Mouse (Mus musculus) hindbrain, embryonic 16.5 days (tissue): ENCODE results near the gene Heatr1. TPM values are rescaled to one million over a fixed set of nuclear protein-coding genes. Genes with fewer than 3 reads are reported as not detected.
A peak's percentile ranks its signal among the peaks of the same experiment; 100 is the strongest.

ENCODE experiments used
- ATAC-seq: fragments of 200-750 bp; cut with Nextera tagmentation; 2 replicates; pipeline ENCODE4 v1.8.0; 2017; ENCODE audit warnings: moderate TSS enrichment, moderate library complexity
- H3K27ac ChIP-seq: fragments of 300-500 bp; sonication (generic); 2 replicates; pipeline ENCODE4 v1.5.1; 2014; ENCODE audit warnings: low read depth, mild to moderate bottlenecking, control low read depth, low read length, moderate library complexity
- H3K27me3 ChIP-seq: fragments of 300-500 bp; sonication (generic); replicated peaks from 2 replicates; pipeline ENCODE4 v1.6.1; 2014; ENCODE audit warnings: low read length; ENCODE audit not compliant: control insufficient read depth, insufficient read depth
- H3K36me3 ChIP-seq: fragments of 300-500 bp; sonication (generic); 2 replicates; pipeline ENCODE4 v1.6.1; 2014; ENCODE audit warnings: mild to moderate bottlenecking, low read length, moderate library complexity, mixed read lengths; ENCODE audit not compliant: control insufficient read depth, insufficient read depth
- H3K4me1 ChIP-seq: fragments of 300-500 bp; sonication (generic); 2 replicates; pipeline ENCODE4 v1.6.1; 2014; ENCODE audit warnings: low read depth, low read length; ENCODE audit not compliant: control insufficient read depth, insufficient read depth
- H3K4me2 ChIP-seq: fragments of 300-500 bp; sonication (generic); 2 replicates; pipeline ENCODE4 v1.6.1; 2014; ENCODE audit warnings: mild to moderate bottlenecking, low read length, control low read depth, moderate library complexity
- H3K4me3 ChIP-seq: fragments of 300-500 bp; sonication (generic); 2 replicates; pipeline ENCODE4 v1.5.1; 2014; ENCODE audit warnings: mild to moderate bottlenecking, low read length, control low read depth, moderate library complexity
- H3K9ac ChIP-seq: fragments of 300-500 bp; sonication (generic); 2 replicates; pipeline ENCODE4 v1.6.1; 2014; ENCODE audit warnings: low read depth, mild to moderate bottlenecking, control low read depth, low read length, moderate library complexity
- H3K9me3 ChIP-seq: fragments of 300-500 bp; sonication (generic); 2 replicates; pipeline ENCODE4 v1.6.1; 2014; ENCODE audit warnings: mild to moderate bottlenecking, low read length, moderate library complexity; ENCODE audit not compliant: control insufficient read depth
- WGBS: fragments of 180-500 bp; shearing (Covaris S2); extraction: QIAGEN DNeasy Blood & Tissue Kit; methylation state at CpG from one replicate; pipeline ENCODE4 v1.1.7; 2014; 5-methylcytosine and 5-hydroxymethylcytosine counted together
- polyA plus RNA-seq: library from polyadenylated mRNA; unstranded; fragments of >200 nt; fragmentation: Nextera tagmentation; extraction: Ambion mirVana; gene quantifications from 2 replicates; pipeline ENCODE4 v1.2.1, GENCODE M21; 2015

Gene Heatr1
- polyA plus RNA-seq, 1 experiment from 2014 or later: 10.5 TPM

DNA sequence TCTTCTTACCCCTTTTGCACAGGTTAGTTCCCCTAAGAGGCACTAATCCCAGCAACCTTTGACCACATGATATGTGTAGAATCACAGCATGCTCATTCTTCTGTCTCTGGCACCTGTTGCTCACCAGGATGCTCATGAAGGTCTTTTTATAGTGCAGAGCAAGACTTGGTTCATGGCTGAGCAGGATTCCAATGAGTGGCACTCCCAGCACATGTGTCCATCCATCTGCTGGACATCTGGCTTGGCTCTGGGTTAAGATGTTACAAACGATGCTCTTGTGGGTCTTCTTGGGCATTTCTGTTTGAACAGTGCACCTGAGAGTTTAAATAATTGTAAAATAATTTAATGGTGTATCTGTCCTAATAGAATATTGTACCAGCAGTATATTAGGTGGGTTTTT is 18.0 kb upstream of the Heatr1 start:
- Histone ChIP-seq H3K4me2 (no peak overlapping the region), H3K4me3 (no peak overlapping the region), H3K27me3 (no peaks in the 10 kb centered on the region), H3K4me1 (no peaks in the 10 kb centered on the region), H3K27ac (no peak overlapping the region), H3K9me3 (no peaks in the 10 kb centered on the region), H3K9ac (no peak overlapping the region), H3K36me3 (no peaks in the 10 kb centered on the region)
- 75% methylated on average over 1 of the region's 1 CpGs for WGBS
- ATAC-seq: no peak

GRCm38 (mm10) chr13:12384796-12385195 is 10.0 kb upstream of the Heatr1 start:
- Histone ChIP-seq H3K4me3 (no peak overlapping the region), H3K27ac (no peak overlapping the region), H3K4me1 (no peaks in the 10 kb centered on the region), H3K9ac (no peak overlapping the region), H3K9me3 (peaks cover 4% of the 10 kb centered on the region; the same call in 1 of the 2 replicates), H3K4me2 (no peak overlapping the region), H3K27me3 (no peaks in the 10 kb centered on the region), H3K36me3 (no peaks in the 10 kb centered on the region)
- no peak for ATAC-seq

DNA sequence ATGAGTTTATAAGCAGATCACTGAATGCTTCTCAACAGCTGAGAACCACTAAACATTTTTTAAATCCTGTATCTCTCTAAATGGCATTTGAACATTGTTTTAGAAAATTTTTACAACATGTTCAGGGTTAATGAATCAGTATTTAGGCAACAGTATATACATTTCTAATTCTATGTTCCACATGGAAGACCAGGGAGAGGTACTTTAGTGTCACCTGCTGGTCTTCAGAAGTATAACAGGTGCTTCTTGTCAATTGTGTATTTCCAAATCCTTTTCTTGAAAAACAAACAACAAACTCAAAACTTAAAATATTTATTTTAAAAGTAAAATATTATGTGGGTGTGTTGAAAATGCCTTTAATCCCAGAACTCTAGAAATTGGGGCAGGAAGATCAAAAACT is 8.5 kb upstream of the Heatr1 start:
- no peak overlapping the region for H3K27ac ChIP-seq
- peak; percentile 45; the same call in 1 of the 2 replicates for ATAC-seq
- H3K36me3 ChIP-seq: no peaks in the 10 kb centered on the region
- peaks cover 4% of the 10 kb centered on the region; the same call in 1 of the 2 replicates for H3K9me3 ChIP-seq
- H3K4me2 ChIP-seq: no peak overlapping the region
- H3K9ac ChIP-seq: no peak overlapping the region
- H3K4me3 ChIP-seq: no peak overlapping the region
- no peaks in the 10 kb centered on the region for H3K27me3 ChIP-seq
- H3K4me1 ChIP-seq: no peaks in the 10 kb centered on the region

DNA sequence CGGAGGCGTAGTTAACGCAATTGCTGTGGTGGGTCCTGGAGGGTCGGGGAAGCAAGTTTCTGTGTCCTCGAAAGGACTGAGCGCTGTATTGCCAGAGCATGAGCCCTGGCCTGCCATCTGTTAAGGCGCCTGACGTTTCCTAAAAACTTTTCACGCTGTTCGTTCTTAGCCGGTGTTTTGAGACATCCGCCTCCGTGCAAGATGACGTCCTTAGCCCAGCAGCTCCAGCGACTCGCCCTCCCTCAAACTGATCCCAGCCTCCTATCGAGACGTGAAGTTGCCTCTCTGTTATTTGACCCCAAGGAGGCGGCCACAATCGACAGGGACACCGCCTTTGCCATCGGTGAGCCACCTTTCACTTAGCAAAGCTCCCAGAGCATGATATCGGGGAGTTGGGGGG is 744 bp downstream of the Heatr1 start:
- Histone ChIP-seq H3K4me3 (peak overlapping the region; percentile 93), H3K4me2 (peak overlapping the region; percentile 98), H3K9me3 (no peaks in the 10 kb centered on the region), H3K36me3 (peaks cover 8% of the 10 kb centered on the region), H3K4me1 (peaks cover 7% of the 10 kb centered on the region), H3K27ac (no peak overlapping the region), H3K27me3 (no peaks in the 10 kb centered on the region), H3K9ac (peak overlapping the region; percentile 69)
- under 1% methylated on average over 23 of the region's 23 CpGs for WGBS
- no peak; the same call in 1 of the 2 replicates for ATAC-seq

DNA sequence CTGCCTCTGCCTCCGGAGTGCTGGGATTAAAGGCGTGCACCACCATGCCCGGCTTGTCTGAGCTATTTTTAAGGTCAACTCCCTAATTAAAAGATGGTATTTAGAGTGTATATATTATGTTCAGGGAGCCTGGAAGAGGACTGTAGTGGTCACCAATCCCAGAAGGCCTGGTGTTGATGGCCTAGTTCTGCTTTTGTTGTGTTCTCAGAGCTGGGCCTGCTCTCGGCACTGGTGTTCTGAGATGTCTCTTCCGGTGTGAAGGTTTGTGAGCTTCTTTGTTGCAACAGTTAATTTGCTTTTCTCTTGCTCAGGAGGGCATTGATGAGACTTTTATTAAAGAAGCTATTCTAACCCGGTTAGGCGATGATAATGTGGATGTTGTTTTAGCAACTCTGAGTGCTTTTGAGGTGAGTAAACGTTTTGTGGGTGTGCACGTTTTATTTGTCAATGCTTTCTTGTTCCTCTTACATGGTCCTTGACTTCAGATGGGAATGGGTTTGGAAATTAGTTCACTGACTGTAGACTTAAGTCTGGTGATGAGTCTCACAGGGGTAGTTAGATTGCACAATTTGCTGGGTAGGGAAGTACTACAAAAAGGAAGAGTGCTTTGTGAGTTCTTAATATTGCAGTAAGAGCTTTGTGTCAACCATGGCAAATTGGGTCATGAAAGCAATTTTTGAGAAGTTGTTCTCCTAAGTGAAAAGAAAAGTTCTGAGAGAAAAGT is 13.7 kb downstream of the Heatr1 start:
- Histone ChIP-seq H3K9me3 (no peaks in the 10 kb centered on the region), H3K4me3 (no peak overlapping the region), H3K9ac (no peak overlapping the region), H3K27ac (no peak overlapping the region), H3K4me2 (no peak overlapping the region), H3K27me3 (no peaks in the 10 kb centered on the region), H3K36me3 (peaks cover 28% of the 10 kb centered on the region), H3K4me1 (no peaks in the 10 kb centered on the region)
- ATAC-seq: no peak
- WGBS: 87% methylated on average over 9 of the region's 9 CpGs

DNA sequence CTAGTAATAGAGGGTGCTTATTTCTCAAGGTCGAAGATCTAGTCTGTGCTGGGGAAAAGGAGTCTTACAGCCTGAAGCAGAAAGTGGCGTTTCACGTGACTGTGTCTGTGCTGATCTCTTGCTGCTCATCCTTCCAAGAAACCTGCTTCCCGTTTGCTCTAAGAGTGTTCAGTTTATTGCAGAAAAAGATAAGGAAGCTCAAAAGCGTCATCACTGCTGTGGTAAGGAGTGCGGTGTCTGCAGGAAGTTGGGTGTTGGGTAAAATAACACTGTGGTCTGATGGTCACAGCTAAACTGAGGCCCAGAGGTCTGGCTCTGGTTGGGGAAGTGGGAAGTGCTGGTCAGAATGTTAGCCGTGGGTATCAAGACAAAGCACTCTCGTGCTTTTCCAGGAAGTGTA is 17.2 kb downstream of the Heatr1 start:
- no peaks in the 10 kb centered on the region for H3K27me3 ChIP-seq
- no peak for ATAC-seq
- H3K9me3 ChIP-seq: no peaks in the 10 kb centered on the region
- H3K27ac ChIP-seq: no peak overlapping the region
- H3K4me2 ChIP-seq: no peak overlapping the region
- H3K36me3 ChIP-seq: peaks cover 35% of the 10 kb centered on the region
- WGBS: 89% methylated on average over 8 of the region's 8 CpGs
- H3K9ac ChIP-seq: no peak overlapping the region
- H3K4me3 ChIP-seq: no peak overlapping the region
- H3K4me1 ChIP-seq: no peaks in the 10 kb centered on the region

DNA sequence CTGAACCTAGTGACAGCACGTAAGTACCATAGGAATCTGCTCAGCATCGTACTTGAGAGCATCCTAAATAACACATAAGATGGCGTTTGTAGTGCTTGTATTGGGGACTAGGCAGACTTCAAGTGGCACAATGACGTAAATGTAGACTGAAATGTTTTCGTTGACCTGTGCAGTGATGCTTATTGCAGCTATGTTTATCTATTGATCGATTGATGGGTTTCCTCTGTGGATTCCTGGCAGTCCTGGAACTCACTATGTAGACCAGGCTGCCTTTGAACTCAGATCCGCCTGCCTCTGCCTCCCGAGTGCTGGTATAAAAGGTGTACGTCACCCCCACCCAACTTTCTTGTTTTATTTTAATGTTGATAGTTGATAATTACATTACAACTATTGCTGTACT is 25.8 kb downstream of the Heatr1 start:
- H3K36me3 ChIP-seq: peaks cover 50% of the 10 kb centered on the region
- H3K9ac ChIP-seq: no peak overlapping the region
- H3K4me2 ChIP-seq: no peak overlapping the region
- H3K27ac ChIP-seq: no peak overlapping the region
- no peak for ATAC-seq
- H3K4me1 ChIP-seq: no peaks in the 10 kb centered on the region
- H3K27me3 ChIP-seq: no peaks in the 10 kb centered on the region
- H3K4me3 ChIP-seq: no peak overlapping the region
- 96% methylated on average over 9 of the region's 9 CpGs for WGBS
- H3K9me3 ChIP-seq: no peaks in the 10 kb centered on the region

DNA sequence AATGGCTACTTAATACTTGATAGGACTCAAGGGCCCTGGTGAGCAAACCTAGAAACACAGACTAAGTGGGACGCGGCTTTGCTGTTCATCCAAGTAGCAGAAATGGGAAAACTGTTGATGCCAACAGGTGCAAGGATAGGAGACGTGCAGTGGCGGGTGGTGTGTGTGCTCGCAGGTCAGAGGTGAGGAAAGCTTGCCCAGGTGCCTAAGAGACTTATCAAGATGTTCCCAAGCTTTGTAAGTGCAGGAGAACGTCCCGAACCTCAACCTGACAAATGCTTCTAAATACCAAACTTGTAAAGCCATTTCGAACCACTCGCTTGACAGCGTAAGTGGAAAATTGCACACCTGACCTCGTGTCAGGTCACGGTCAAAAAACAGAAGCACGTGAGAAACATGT is 33.7 kb downstream of the Heatr1 start:
- Histone ChIP-seq H3K4me2 (no peak overlapping the region), H3K36me3 (peaks cover 43% of the 10 kb centered on the region), H3K4me1 (no peaks in the 10 kb centered on the region), H3K27ac (no peak overlapping the region), H3K9ac (no peak overlapping the region), H3K27me3 (no peaks in the 10 kb centered on the region), H3K4me3 (no peak overlapping the region), H3K9me3 (no peaks in the 10 kb centered on the region)
- WGBS: 98% methylated on average over 13 of the region's 13 CpGs
- ATAC-seq: no peak

GRCm38 (mm10) chr13:12433843-12434242 is 39.0 kb downstream of the Heatr1 start:
- Histone ChIP-seq H3K27me3 (no peaks in the 10 kb centered on the region), H3K36me3 (peaks cover 57% of the 10 kb centered on the region), H3K27ac (no peak overlapping the region), H3K4me2 (no peak overlapping the region), H3K9me3 (no peaks in the 10 kb centered on the region), H3K4me3 (no peak overlapping the region), H3K4me1 (no peaks in the 10 kb centered on the region), H3K9ac (no peak overlapping the region)
- ATAC-seq: no peak
- WGBS: 81% methylated on average over 5 of the region's 5 CpGs
